ENCODE assay signal across 28 mouse cellular contexts in the genomic region with DNA sequence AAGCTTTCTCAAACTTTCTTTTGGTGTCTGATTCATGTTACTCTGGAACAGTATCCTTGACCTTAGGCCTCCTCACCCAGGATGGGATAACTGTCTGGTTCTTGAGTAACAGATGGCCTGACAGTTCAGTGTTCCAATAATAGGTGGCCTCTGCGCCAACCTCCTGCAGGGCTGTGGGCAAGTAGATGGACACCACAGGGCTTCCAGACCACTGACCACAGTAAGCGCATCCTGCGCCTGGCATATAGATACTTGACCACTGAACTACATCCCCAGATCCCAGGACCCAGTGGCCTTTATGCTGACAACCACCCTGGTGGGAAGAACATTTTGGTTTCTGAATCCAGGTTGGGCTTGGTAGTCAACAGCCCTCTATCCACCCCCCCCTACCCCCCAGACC. TPM values are rescaled to one million over a fixed set of nuclear protein-coding genes. Genes with fewer than 3 reads are reported as not detected.
A peak's percentile ranks its signal among the peaks of the same experiment; 100 is the strongest.
DNase-seq lines count a peak whose midpoint lies in the region; ATAC-seq and TF ChIP-seq lines count a peak whose summit lies in the region.
"Had no signal": no experiment of that assay in that cellular context is flagged by ENCODE, and none has a peak within 500 bp of the region (broad histone marks: within the 10 kb centered on the region; RNA-seq: fewer than 3 reads in every experiment).

No protein-coding gene starts in this region.

- peaks cover 85% of the 10 kb centered on the region for H3K36me3 ChIP-seq in forebrain, embryonic 10.5 days (replicated peaks)
- no peaks in the 10 kb centered on the region; the same call in 1 of the 2 replicates for H3K36me3 ChIP-seq in forebrain, postnatal 0 days (ENCODE audit: insufficient read depth)
- H3K36me3 ChIP-seq: embryonic facial prominence, embryonic 12.5 days; embryonic facial prominence, embryonic 15.5 days; forebrain, embryonic 15.5 days; G1E had no signal

- no peaks in the 10 kb centered on the region for H3K9me3 ChIP-seq in forebrain, embryonic 10.5 days
- no peaks in the 10 kb centered on the region for H3K9me3 ChIP-seq in forebrain, postnatal 0 days (ENCODE audit: low read length)
- H3K9me3 ChIP-seq: embryonic facial prominence, embryonic 12.5 days; embryonic facial prominence, embryonic 15.5 days; forebrain, embryonic 12.5 days; forebrain, embryonic 15.5 days; G1E; heart, embryonic 10.5 days; heart, embryonic 13.5 days had no signal

- no peak overlapping the region for H3K4me3 ChIP-seq in forebrain, embryonic 10.5 days
- H3K4me3 ChIP-seq in forebrain, postnatal 0 days (ENCODE audit: low read depth, low read length): no peak overlapping the region
- H3K4me3 ChIP-seq: embryonic facial prominence, embryonic 12.5 days; embryonic facial prominence, embryonic 15.5 days; forebrain, embryonic 12.5 days; forebrain, embryonic 15.5 days; heart, adult 2 months; heart, embryonic 10.5 days; heart, embryonic 13.5 days had no signal

- whole genome bisulfite sequencing in forebrain, embryonic 10.5 days: 96% methylated on average over 3 of the region's 3 CpGs
- WGBS in forebrain, postnatal 0 days: 96% methylated on average over 3 of the region's 3 CpGs

- no peak for ATAC-seq in forebrain, postnatal 0 days
- ATAC-seq: forebrain, embryonic 15.5 days; hindbrain, postnatal 0 days; inflammation-experienced regulatory T-cells, adult 6 months; intestine, embryonic 16.5 days; Patski had no signal

- H3K4me1 ChIP-seq in forebrain, embryonic 10.5 days: peaks cover 57% of the 10 kb centered on the region
- 0 out of 2 replicates have a peak, but pooled peaks cover 4% of the 10 kb centered on the region for H3K4me1 ChIP-seq in forebrain, postnatal 0 days (ENCODE audit: insufficient read depth)

- peak; percentile 52 to 59 for DNase-seq in cerebellum, adult 18-20 months
- DNase-seq in cerebellum, postnatal 4 days (ENCODE audit: low spot score in 2 of 2): no peak
- no peak for DNase-seq in forebrain, embryonic 10.5 days (ENCODE audit: extremely low spot score, low spot score)
- no peak for DNase-seq in forebrain, postnatal 0 days
- peak; percentile 71 for DNase-seq in cerebellum, adult 9-11 months
- no peak for DNase-seq in right cerebral cortex, postnatal 10 days (ENCODE audit: low spot score in 2 of 2)
- no peak for DNase-seq in adipocyte (ENCODE audit: low spot score)
- DNase-seq: adrenal gland, adult 2 months; adrenal gland, postnatal 14 days; B cell, adult 2 months; gastrocnemius, postnatal 10 days; gastrocnemius, postnatal 36 days; heart, adult 2 months; heart, postnatal 14 days; heart, postnatal 4 days; kidney, adult 18-20 months had no signal

- no peak overlapping the region for H3K4me2 ChIP-seq in forebrain, postnatal 0 days (ENCODE audit: low read depth)
- H3K4me2 ChIP-seq: embryonic facial prominence, embryonic 12.5 days; embryonic facial prominence, embryonic 15.5 days; forebrain, embryonic 12.5 days; forebrain, embryonic 15.5 days; heart, embryonic 13.5 days; hindbrain, embryonic 14.5 days had no signal

- no peak overlapping the region for H3K9ac ChIP-seq in forebrain, postnatal 0 days
- H3K9ac ChIP-seq: embryonic facial prominence, embryonic 12.5 days; embryonic facial prominence, embryonic 15.5 days; forebrain, embryonic 12.5 days; forebrain, embryonic 15.5 days; heart, embryonic 13.5 days; hindbrain, embryonic 14.5 days had no signal

- TF ChIP-seq CTCF in forebrain, postnatal 0 days (IDR thresholded peaks at IDR 0.05; ENCODE audit: low read depth): no peak

- H3K27ac ChIP-seq in forebrain, embryonic 10.5 days: 0 out of 2 replicates have a peak overlapping the region, but pooled peaks have one; percentile 0
- H3K27ac ChIP-seq in forebrain, postnatal 0 days (ENCODE audit: low read depth, low read length): no peak overlapping the region
- H3K27ac ChIP-seq: embryonic facial prominence, embryonic 12.5 days; embryonic facial prominence, embryonic 15.5 days; forebrain, embryonic 12.5 days; forebrain, embryonic 15.5 days; heart, adult 2 months; heart, embryonic 10.5 days; heart, embryonic 13.5 days; hindbrain, embryonic 14.5 days; hindbrain, postnatal 0 days had no signal

- H3K27me3 ChIP-seq in forebrain, embryonic 10.5 days (ENCODE audit: poor library complexity, severe bottlenecking): 0 out of 2 replicates have a peak, but pooled peaks cover 3% of the 10 kb centered on the region
- H3K27me3 ChIP-seq in forebrain, postnatal 0 days (ENCODE audit: insufficient read depth, low read length): no peaks in the 10 kb centered on the region
- H3K27me3 ChIP-seq: embryonic facial prominence, embryonic 12.5 days; embryonic facial prominence, embryonic 15.5 days; forebrain, embryonic 12.5 days; forebrain, embryonic 15.5 days; heart, embryonic 13.5 days; Patski had no signal

RNA-seq across cellular contexts. Expression of gene Trp53i11, which starts 32.2 kb away (rescaled TPM):
- polyA plus RNA-seq in forebrain, embryonic 10.5 days (2016; fragmentation: Nextera tagmentation; extraction: Ambion mirVana): 74.4 and 77.0 TPM in 2 replicates
- total RNA-seq in forebrain, postnatal 0 days (2014; rRNA removed): 113 and 132 TPM in 2 replicates
- polyA plus RNA-seq in forebrain, postnatal 0 days (2015; fragmentation: Nextera tagmentation; extraction: Ambion mirVana): 95.2 and 123 TPM in 2 replicates
- total RNA-seq: G1E had no signal
- polyA plus RNA-seq: G1E had no signal

Comparison
In these comparisons a context has a peak if more than half of its experiments do, and no peak if none do; other contexts are left out.
1. DNase-seq: peak in cerebellum, adult 18-20 months (2 of 2) and cerebellum, adult 9-11 months (single experiment); none in cerebellum, postnatal 4 days (0 of 2), forebrain, embryonic 10.5 days (single experiment), forebrain, postnatal 0 days (single experiment), right cerebral cortex, postnatal 10 days (0 of 2) and adipocyte (single experiment).